Mouse (Mus musculus) induced T-regulatory cell, adult 2 months (primary cell): ENCODE measurements around the gene Usp7.
A peak's percentile ranks its signal among the peaks of the same experiment; 100 is the strongest.

ENCODE experiments used
- DNase-seq: peaks from one replicate; pipeline ENCODE4 v3.0.0-alpha.2; 2012; ENCODE audit warnings: low read depth

Gene Usp7

GRCm38 (mm10) chr16:8672350-8672687, 119.8 kb downstream of the Usp7 start:
- no peak for DNase-seq

GRCm38 (mm10) chr16:8671551-8672349, 120.4 kb downstream of the Usp7 start, which contains the start of gene Carhsp1:
Carhsp1 (minus strand) TSS chr16:8672155.
- peak; percentile 95 for DNase-seq

- no peak for DNase-seq
Observed at GRCm38 (mm10) chr16:8670041-8671035, 121.8 kb downstream of the Usp7 start.

- DNase-seq, result no peak
Observed at GRCm38 (mm10) chr16:8669432-8669831, 122.7 kb downstream of the Usp7 start.

- DNase-seq, result no peak
Observed at GRCm38 (mm10) chr16:8668386-8668785, 123.7 kb downstream of the Usp7 start.

GRCm38 (mm10) chr16:8667814-8668213, 124.3 kb downstream of the Usp7 start:
- no peak for DNase-seq

- DNase-seq, result no peak
Observed at GRCm38 (mm10) chr16:8667261-8667660, 124.8 kb downstream of the Usp7 start.

- DNase-seq, result no peak
Observed at GRCm38 (mm10) chr16:8666452-8666851, 125.7 kb downstream of the Usp7 start.

GRCm38 (mm10) chr16:8665367-8665766, 126.7 kb downstream of the Usp7 start:
- DNase-seq, result no peak

GRCm38 (mm10) chr16:8663606-8664539, 128.2 kb downstream of the Usp7 start:
- no peak for DNase-seq

- no peak for DNase-seq
Observed at GRCm38 (mm10) chr16:8663022-8663421, 129.1 kb downstream of the Usp7 start.

- no peak for DNase-seq
Observed at GRCm38 (mm10) chr16:8658764-8659163, 133.3 kb downstream of the Usp7 start.

- no peak for DNase-seq
Observed at GRCm38 (mm10) chr16:8658349-8658748, 133.8 kb downstream of the Usp7 start.

- DNase-seq, result no peak
Observed at GRCm38 (mm10) chr16:8656256-8656655, 135.9 kb downstream of the Usp7 start.

- peak; percentile 66 for DNase-seq
Observed at GRCm38 (mm10) chr16:8655599-8655998, 136.5 kb downstream of the Usp7 start.

GRCm38 (mm10) chr16:8655108-8655507, 137.0 kb downstream of the Usp7 start:
- DNase-seq, result no peak

- no peak for DNase-seq
Observed at GRCm38 (mm10) chr16:8650007-8650406, 142.1 kb downstream of the Usp7 start.

GRCm38 (mm10) chr16:8645546-8645945, 146.6 kb downstream of the Usp7 start:
- DNase-seq, result no peak

GRCm38 (mm10) chr16:8643855-8644254, 148.3 kb downstream of the Usp7 start:
- DNase-seq, result peak; percentile 71
